Mouse (Mus musculus) T-cell, adult 66 days (primary cell): ENCODE results near the gene Catsper4. TPM values are rescaled to one million over a fixed set of nuclear protein-coding genes. Genes with fewer than 3 reads are reported as not detected.

Experiments used
- total RNA-seq, 2 experiments: library from RNA; stranded (reverse); gene quantifications; 3 replicates in 1 of 2; 4 replicates in 1 of 2; pipeline ENCODE4 v1.2.4; 2023

The Catsper4 gene
- not detected for total RNA-seq

GRCm38 (mm10) chr4:134227194-134227593 lies at the start of gene Catsper4:
Gene Catsper4 (minus strand): TSS chr4:134227383.

GRCm38 (mm10) chr4:134253722-134254324 lies 26.6 kb upstream of the Catsper4 start, which contains the start of gene Grrp1:
Gene Grrp1 (minus strand): TSS chr4:134254106.

DNA sequence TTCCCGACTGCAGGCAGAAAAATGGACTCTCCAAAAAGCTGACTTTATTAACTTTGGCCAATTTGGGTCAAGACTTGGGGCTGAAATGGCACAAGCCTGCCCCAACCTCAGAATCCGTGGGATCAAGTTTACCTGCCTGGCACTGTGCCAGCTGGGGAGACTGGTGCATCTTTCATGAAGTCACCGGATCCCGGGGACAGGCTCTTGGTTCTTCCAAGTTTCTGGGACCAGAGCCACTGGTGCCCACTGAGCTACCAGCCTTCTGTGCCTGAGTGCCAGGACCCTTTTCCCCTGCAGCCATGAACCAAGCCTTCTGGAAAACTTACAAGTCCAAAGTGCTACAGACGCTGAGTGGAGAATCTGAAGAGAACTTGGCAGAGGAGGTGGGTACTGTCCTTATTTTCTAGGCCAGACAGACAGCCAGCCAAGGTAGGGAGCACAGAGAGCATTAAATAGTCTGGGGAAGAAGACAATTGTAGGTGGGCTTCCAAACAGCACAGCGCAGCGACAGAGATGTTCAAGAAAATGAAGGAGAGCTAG lies 19.6 kb upstream of the Catsper4 start, which contains the start of gene Gm30191:
TSS of gene Gm30191 (plus strand) at position 217 of the 540 bp plus-strand sequence.

GRCm38 (mm10) chr4:134245148-134245843 lies 18.1 kb upstream of the Catsper4 start, which contains the start of gene Zfp593:
Gene Zfp593 (minus strand): TSS chr4:134245592.

DNA sequence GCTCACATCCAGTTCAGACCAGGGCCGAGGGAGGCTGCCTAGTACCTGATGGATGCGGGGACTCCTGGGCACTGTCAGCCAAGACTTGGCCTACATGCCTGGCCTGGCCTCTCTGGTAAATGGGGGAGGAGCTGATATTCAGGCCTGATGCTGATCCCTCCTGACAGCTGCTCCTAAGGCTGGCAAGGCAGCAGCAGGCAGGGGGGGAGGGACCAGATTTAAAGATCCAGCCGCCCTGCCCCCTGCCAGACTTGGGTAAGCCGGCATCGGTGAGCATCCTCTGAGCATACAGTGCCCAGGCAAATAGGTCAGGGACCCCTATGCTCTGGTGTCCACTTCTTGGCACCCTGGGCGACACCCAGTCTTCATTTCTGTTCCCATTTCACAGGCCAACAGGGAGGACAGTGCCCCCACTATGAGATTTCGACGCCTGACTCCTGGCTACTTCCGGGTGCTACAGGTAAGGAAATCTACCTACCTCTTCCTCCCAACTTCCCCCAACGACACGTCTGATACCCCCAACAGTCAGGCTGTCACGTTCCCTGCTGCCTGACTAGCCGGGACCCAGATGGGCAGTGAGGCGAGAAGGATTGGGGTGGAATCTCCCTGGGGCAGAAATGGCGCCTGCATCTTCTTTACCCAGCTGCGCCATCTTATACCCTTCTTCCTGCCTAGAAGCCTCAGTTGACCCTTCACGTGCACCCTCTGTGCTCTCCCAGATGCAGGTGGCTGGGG lies 16.5 kb upstream of the Catsper4 start, which contains the start of gene E130218I03Rik:
TSS of gene E130218I03Rik (plus strand) at position 147 of the 735 bp plus-strand sequence.

DNA sequence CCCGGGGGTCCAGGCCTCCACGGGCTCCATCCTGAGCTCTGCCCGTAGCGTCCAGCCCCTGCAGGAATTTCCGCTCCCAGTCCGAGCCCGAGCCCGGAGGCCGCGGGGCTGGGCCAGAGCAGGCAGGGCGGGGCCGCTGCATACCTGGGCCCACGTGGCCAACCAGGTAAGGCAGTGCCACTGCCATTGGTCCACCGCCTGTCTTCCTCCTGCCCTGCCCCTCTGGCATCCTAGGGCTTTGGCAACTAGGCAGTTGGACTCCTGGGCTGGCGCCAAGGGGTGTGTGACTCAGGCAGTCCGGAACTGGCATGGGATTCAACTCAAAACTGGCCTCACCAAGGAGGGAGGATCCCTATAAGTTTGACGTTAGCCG lies 11.1 kb upstream of the Catsper4 start, which contains the start of gene Cnksr1:
TSS of gene Cnksr1 (minus strand) at position 121 of the 373 bp plus-strand sequence.

DNA sequence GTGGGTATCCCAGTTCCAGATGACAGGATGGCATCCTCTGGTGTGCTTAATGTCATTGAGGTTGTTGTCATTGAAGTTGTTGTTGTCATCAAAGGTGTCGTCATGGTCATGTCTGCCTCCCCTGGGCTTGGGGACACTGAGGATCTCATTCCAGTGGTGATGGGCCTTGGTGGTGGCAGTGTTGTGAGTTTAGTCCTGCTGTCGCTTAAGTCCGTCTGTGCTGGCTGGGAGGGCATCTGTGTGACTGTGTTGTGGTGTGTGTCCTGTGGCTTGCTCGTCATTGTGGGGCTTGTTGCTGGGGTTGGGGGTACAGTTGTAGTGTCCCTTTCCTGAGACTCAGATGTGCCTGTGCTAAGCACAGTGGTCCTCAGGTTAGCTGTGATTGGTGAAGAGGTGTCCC lies 24.3 kb downstream of the Catsper4 start, which contains the start of gene Gm7534:
TSS of gene Gm7534 (minus strand) at position 101 of the 400 bp plus-strand sequence.

Other genes starting within 250 kb of the Catsper4 start
- gene Dhdds, start 226.5 kb downstream of the Catsper4 start, total RNA-seq = 10 to 100 TPM; 28.0 to 36.4 TPM
- not detected for gene Lin28a, start 208.5 kb downstream of the Catsper4 start, total RNA-seq
- 10 to 100 TPM in 1 of 2 experiments, 1 to 10 TPM in 1; 8.6 to 12.7 TPM for gene Zfp683, start 173.5 kb downstream of the Catsper4 start, total RNA-seq
- gene Crybg2, start 166.6 kb downstream of the Catsper4 start, total RNA-seq = 10 to 100 TPM; 13.0 to 13.2 TPM
- gene Cd52, start 132.3 kb downstream of the Catsper4 start, total RNA-seq = 1,000 to 10,000 TPM; 1,087 to 1,227 TPM
- gene Ubxn11, start 124.8 kb downstream of the Catsper4 start, total RNA-seq = 100 to 1,000 TPM; 137 TPM
- 100 to 1,000 TPM; 465 to 526 TPM for gene Sh3bgrl3, start 98.6 kb downstream of the Catsper4 start, total RNA-seq
- gene Cep85, start 40.3 kb downstream of the Catsper4 start, total RNA-seq = 10 to 100 TPM; 30.8 to 34.0 TPM
- gene Gm7534, start 24.4 kb downstream of the Catsper4 start, total RNA-seq = not detected
- gene Cnksr1, start 11.0 kb upstream of the Catsper4 start, total RNA-seq = 1 to 10 TPM in 1 of 2 experiments, under 1 TPM in 1; 0.24 to 1.1 TPM
- not detected for gene E130218I03Rik, start 16.3 kb upstream of the Catsper4 start, total RNA-seq
- gene Zfp593, start 18.2 kb upstream of the Catsper4 start, total RNA-seq = 10 to 100 TPM; 23.5 to 25.1 TPM
- gene Gm30191, start 19.6 kb upstream of the Catsper4 start, total RNA-seq = not detected
- not detected for gene Grrp1, start 26.7 kb upstream of the Catsper4 start, total RNA-seq
- 10 to 100 TPM; 13.4 to 15.6 TPM for gene Pdik1l, start 60.5 kb upstream of the Catsper4 start, total RNA-seq
- gene Trim63, start 87.7 kb upstream of the Catsper4 start, total RNA-seq = not detected
- not detected for gene Slc30a2, start 115.8 kb upstream of the Catsper4 start, total RNA-seq
- not detected for gene Extl1, start 156.5 kb upstream of the Catsper4 start, total RNA-seq
- 1 to 10 TPM; 2.6 to 3.2 TPM for gene Pafah2, start 168.9 kb upstream of the Catsper4 start, total RNA-seq
- 10 to 100 TPM; 32.6 to 50.9 TPM for gene Stmn1, start 240.9 kb upstream of the Catsper4 start, total RNA-seq